Comparison of ENCODE assay signal across 24 mouse cellular contexts in genomic region chr17:36930233-36930632, GRCm38 (mm10). TPM values are rescaled to one million over a fixed set of nuclear protein-coding genes. Genes with fewer than 3 reads are reported as not detected.
DNase-seq lines count a peak whose midpoint lies in the region; ATAC-seq and TF ChIP-seq lines count a peak whose summit lies in the region.
"Had no signal": no experiment of that assay in that cellular context is flagged by ENCODE, and none has a peak within 500 bp of the region (broad histone marks: within the 10 kb centered on the region; RNA-seq: fewer than 3 reads in every experiment).

No protein-coding gene starts in this region.

- H3K9ac ChIP-seq in heart, adult 2 months (ENCODE audit: low read depth, low read length): no peak overlapping the region
- no peak overlapping the region for H3K9ac ChIP-seq in kidney, postnatal 0 days (ENCODE audit: low read depth, low read length)
- no peak overlapping the region for H3K9ac ChIP-seq in kidney, embryonic 15.5 days
- H3K9ac ChIP-seq: neural tube, embryonic 12.5 days had no signal

- no peak overlapping the region for H3ac ChIP-seq in myocyte (ENCODE audit: control insufficient read depth, insufficient read length)

- H3K36me3 ChIP-seq in heart, adult 2 months (ENCODE audit: control insufficient read depth, insufficient read depth, low read length): no peaks in the 10 kb centered on the region; the same call in 1 of the 2 replicates
- no peaks in the 10 kb centered on the region for H3K36me3 ChIP-seq in heart, embryonic 10.5 days
- no peaks in the 10 kb centered on the region for H3K36me3 ChIP-seq in kidney, postnatal 0 days (ENCODE audit: insufficient read depth, low read length)
- H3K36me3 ChIP-seq in kidney, embryonic 15.5 days: no peaks in the 10 kb centered on the region
- no peaks in the 10 kb centered on the region for H3K36me3 ChIP-seq in myocyte (ENCODE audit: control insufficient read depth, insufficient read depth)
- H3K36me3 ChIP-seq: hindbrain, embryonic 10.5 days; neural tube, embryonic 12.5 days had no signal

- peaks cover 15% of the 10 kb centered on the region for H3K4me1 ChIP-seq in heart, adult 2 months (ENCODE audit: control insufficient read depth, insufficient read depth, low read length)
- H3K4me1 ChIP-seq in heart, embryonic 10.5 days: no peaks in the 10 kb centered on the region
- no peaks in the 10 kb centered on the region for H3K4me1 ChIP-seq in kidney, postnatal 0 days (replicated peaks; ENCODE audit: insufficient read depth, low read length)
- peaks cover 4% of the 10 kb centered on the region; the same call in 1 of the 2 replicates for H3K4me1 ChIP-seq in kidney, embryonic 15.5 days
- H3K4me1 ChIP-seq: neural tube, embryonic 12.5 days had no signal

- no peak for TF ChIP-seq CTCF in heart, adult 2 months (IDR thresholded peaks at IDR 0.05)
- TF ChIP-seq CTCF in kidney, postnatal 0 days (IDR thresholded peaks at IDR 0.05; ENCODE audit: low read depth): no peak

- ATAC-seq in kidney, postnatal 0 days (replicated peaks; ENCODE audit: low FRiP score, low read depth): no peak
- no peak for ATAC-seq in kidney, embryonic 15.5 days (replicated peaks; ENCODE audit: low FRiP score)
- ATAC-seq: forebrain, embryonic 16.5 days; hindbrain, postnatal 0 days; intestine, postnatal 0 days had no signal

- no peaks in the 10 kb centered on the region for H3K27me3 ChIP-seq in heart, adult 2 months (ENCODE audit: control insufficient read depth, insufficient read depth, low read length)
- H3K27me3 ChIP-seq in heart, embryonic 10.5 days (ENCODE audit: insufficient read depth, poor library complexity, severe bottlenecking): peaks cover 8% of the 10 kb centered on the region; the same call in 1 of the 2 replicates
- no peaks in the 10 kb centered on the region for H3K27me3 ChIP-seq in kidney, postnatal 0 days (ENCODE audit: insufficient read depth, low read length)
- H3K27me3 ChIP-seq in kidney, embryonic 15.5 days: no peaks in the 10 kb centered on the region
- H3K27me3 ChIP-seq in myocyte (ENCODE audit: control insufficient read depth, insufficient read depth, insufficient read length): no peaks in the 10 kb centered on the region
- H3K27me3 ChIP-seq: neural tube, embryonic 12.5 days had no signal

- H3K4me2 ChIP-seq in kidney, postnatal 0 days (ENCODE audit: low read length): no peak overlapping the region
- no peak overlapping the region for H3K4me2 ChIP-seq in kidney, embryonic 15.5 days
- no peak overlapping the region for H3K4me2 ChIP-seq in myocyte (ENCODE audit: low read depth)
- H3K4me2 ChIP-seq: neural tube, embryonic 12.5 days had no signal

- WGBS in heart, adult 2 months: 49% methylated on average over 6 of the region's 6 CpGs
- 68% methylated on average over 6 of the region's 6 CpGs for WGBS in heart, embryonic 10.5 days
- WGBS in kidney, postnatal 0 days: 28% methylated on average over 6 of the region's 6 CpGs
- 36% methylated on average over 6 of the region's 6 CpGs for WGBS in kidney, embryonic 15.5 days

- no peaks in the 10 kb centered on the region for H3K9me3 ChIP-seq in heart, embryonic 10.5 days
- H3K9me3 ChIP-seq in kidney, postnatal 0 days (replicated peaks; ENCODE audit: low read length): no peaks in the 10 kb centered on the region
- no peaks in the 10 kb centered on the region for H3K9me3 ChIP-seq in kidney, embryonic 15.5 days (replicated peaks)
- H3K9me3 ChIP-seq: hindbrain, embryonic 10.5 days; neural tube, embryonic 12.5 days had no signal

- 0 out of 2 replicates have a peak, but pooled peaks have one; percentile 38 for TF ChIP-seq EP300 in heart, adult 2 months (IDR thresholded peaks at IDR 0.05; ENCODE audit: insufficient read depth, low read depth, low read length)

- peak in 1 of 2 experiments; percentile 35 for DNase-seq in heart, adult 2 months
- DNase-seq in heart, embryonic 10.5 days (ENCODE audit: low spot score): no peak
- peak; percentile 47 for DNase-seq in kidney, postnatal 0 days (ENCODE audit: low spot score)
- peak; percentile 64 for DNase-seq in ZHBTc4 (ENCODE audit: low read depth, low spot score)
- DNase-seq in urinary bladder, adult 2 months (ENCODE audit: low spot score): no peak
- DNase-seq: adrenal gland, postnatal 36 days; cerebellum, adult 18-20 months; cerebellum, postnatal 25 days; embryo, embryonic 11 days; left cerebral cortex, postnatal 4 days; liver; thymus, postnatal 25 days had no signal

- H3K27ac ChIP-seq in heart, adult 2 months: peak overlapping the region; percentile 67
- H3K27ac ChIP-seq in heart, embryonic 10.5 days: no peak overlapping the region
- H3K27ac ChIP-seq in kidney, postnatal 0 days: no peak overlapping the region
- no peak overlapping the region for H3K27ac ChIP-seq in kidney, embryonic 15.5 days
- H3K27ac ChIP-seq: hindbrain, embryonic 10.5 days; hindbrain, postnatal 0 days; neural tube, embryonic 12.5 days had no signal

- H3K4me3 ChIP-seq in heart, adult 2 months: no peak overlapping the region
- no peak overlapping the region for H3K4me3 ChIP-seq in heart, embryonic 10.5 days
- no peak overlapping the region for H3K4me3 ChIP-seq in kidney, postnatal 0 days (replicated peaks; ENCODE audit: low read depth, low read length)
- H3K4me3 ChIP-seq in kidney, embryonic 15.5 days (replicated peaks): no peak overlapping the region
- peak overlapping the region; percentile 3 for H3K4me3 ChIP-seq in myocyte
- H3K4me3 ChIP-seq: hindbrain, embryonic 10.5 days; neural tube, embryonic 12.5 days had no signal

- intact Hi-C loops in heart, adult 2 months (cut with DNase I): no loop called here

- H3K79me2 ChIP-seq in heart, adult 2 months (replicated peaks; ENCODE audit: control insufficient read depth, insufficient read depth, low read length): no peaks in the 10 kb centered on the region
- no peaks in the 10 kb centered on the region for H3K79me2 ChIP-seq in myocyte (ENCODE audit: control insufficient read depth, insufficient read depth)

- no peak for TF ChIP-seq POLR2A in heart, adult 2 months (IDR thresholded peaks at IDR 0.05; ENCODE audit: insufficient read depth, low read depth, low read length)
- TF ChIP-seq POLR2A in myocyte (IDR thresholded peaks at IDR 0.05; ENCODE audit: insufficient read length, low read depth): no peak

TF ChIP-seq in myocyte, 11 proteins besides CTCF, POLR2A, EP300 and RAD21 (continues in another document):
- TF ChIP-seq MAX (IDR thresholded peaks at IDR 0.05; ENCODE audit: low read depth) (no peak), SRF (IDR thresholded peaks at IDR 0.05; ENCODE audit: control insufficient read depth, insufficient read length, low read depth) (no peak), POLR2AphosphoS2 (IDR thresholded peaks at IDR 0.05; ENCODE audit: insufficient read length, low read depth) (no peak), TCF12 (IDR thresholded peaks at IDR 0.05; ENCODE audit: insufficient read depth, poor library complexity, severe bottlenecking) (no peak), E2F4 (IDR thresholded peaks at IDR 0.05; ENCODE audit: insufficient read depth) (no peak), MYOG (IDR thresholded peaks at IDR 0.05; ENCODE audit: control insufficient read depth in 1 of 3, insufficient read depth in 1 of 3, insufficient read length in 2 of 3, low read depth in 2 of 3) (no peak), TCF3 (IDR thresholded peaks at IDR 0.05; ENCODE audit: insufficient read length, low read depth) (no peak)

RNA-seq across cellular contexts. Expression of gene Rnf39, which starts 12.5 kb away (rescaled TPM):
- total RNA-seq in heart, adult 2 months (2021): under 1 TPM; 0.77 to 0.81 TPM
- 0.64 and 1.00 TPM in 2 replicates for polyA plus RNA-seq in heart, adult 2 months (2012; rRNA removed)
- not detected in 2 replicates for polyA plus RNA-seq in heart, embryonic 10.5 days (2016; fragmentation: Nextera tagmentation; extraction: Ambion mirVana)
- 0.34 and 0.46 TPM in 2 replicates for polyA plus RNA-seq in kidney, postnatal 0 days (2015; fragmentation: Nextera tagmentation; extraction: Ambion mirVana)
- 0.13 and 0.53 TPM in 2 replicates for polyA plus RNA-seq in kidney, embryonic 15.5 days (2015; fragmentation: Nextera tagmentation; extraction: Ambion mirVana)
- polyA plus RNA-seq in myocyte (2012; fragmentation: generic; extraction: Trizol): 0.07 TPM
- polyA plus RNA-seq in urinary bladder, adult 2 months (2012; rRNA removed): 8.9 and 11.0 TPM in 2 replicates
- total RNA-seq: MEL had no signal

RNA-seq across cellular contexts. Expression of gene Ppp1r11, which starts 21.3 kb away (rescaled TPM):
- total RNA-seq in heart, adult 2 months (2021): 100 to 1,000 TPM in 1 of 2 experiments, 10 to 100 TPM in 1; 92.4 to 108 TPM
- 56.8 and 70.8 TPM in 2 replicates for polyA plus RNA-seq in heart, adult 2 months (2012; rRNA removed)
- 98.8 and 121 TPM in 2 replicates for polyA plus RNA-seq in heart, embryonic 10.5 days (2016; fragmentation: Nextera tagmentation; extraction: Ambion mirVana)
- 105 and 110 TPM in 2 replicates for polyA plus RNA-seq in kidney, postnatal 0 days (2015; fragmentation: Nextera tagmentation; extraction: Ambion mirVana)
- 115 and 127 TPM in 2 replicates for polyA plus RNA-seq in kidney, embryonic 15.5 days (2015; fragmentation: Nextera tagmentation; extraction: Ambion mirVana)
- 153 TPM for polyA plus RNA-seq in myocyte (2012; fragmentation: generic; extraction: Trizol)
- polyA plus RNA-seq in urinary bladder, adult 2 months (2012; rRNA removed): 114 and 122 TPM in 2 replicates

RNA-seq across cellular contexts. Expression of gene Znrd1, which starts 28.1 kb away (rescaled TPM):
- total RNA-seq in heart, adult 2 months (2021): 10 to 100 TPM; 25.9 to 29.0 TPM
- 19.8 and 26.2 TPM in 2 replicates for polyA plus RNA-seq in heart, adult 2 months (2012; rRNA removed)
- polyA plus RNA-seq in heart, embryonic 10.5 days (2016; fragmentation: Nextera tagmentation; extraction: Ambion mirVana): 45.2 and 55.4 TPM in 2 replicates
- 83.6 and 87.6 TPM in 2 replicates for polyA plus RNA-seq in kidney, postnatal 0 days (2015; fragmentation: Nextera tagmentation; extraction: Ambion mirVana)
- polyA plus RNA-seq in kidney, embryonic 15.5 days (2015; fragmentation: Nextera tagmentation; extraction: Ambion mirVana): 93.2 and 95.6 TPM in 2 replicates
- 58.6 TPM for polyA plus RNA-seq in myocyte (2012; fragmentation: generic; extraction: Trizol)
- polyA plus RNA-seq in urinary bladder, adult 2 months (2012; rRNA removed): 38.3 and 39.6 TPM in 2 replicates

RNA-seq across cellular contexts. Expression of gene Znrd1as, which starts 28.2 kb away (rescaled TPM):
- total RNA-seq in heart, adult 2 months (2021): 10 to 100 TPM; 14.1 to 18.2 TPM
- polyA plus RNA-seq in heart, adult 2 months (2012; rRNA removed): 4.0 and 8.8 TPM in 2 replicates
- polyA plus RNA-seq in heart, embryonic 10.5 days (2016; fragmentation: Nextera tagmentation; extraction: Ambion mirVana): 7.7 and 10.3 TPM in 2 replicates
- 6.0 and 7.2 TPM in 2 replicates for polyA plus RNA-seq in kidney, postnatal 0 days (2015; fragmentation: Nextera tagmentation; extraction: Ambion mirVana)
- 6.6 and 6.7 TPM in 2 replicates for polyA plus RNA-seq in kidney, embryonic 15.5 days (2015; fragmentation: Nextera tagmentation; extraction: Ambion mirVana)
- polyA plus RNA-seq in myocyte (2012; fragmentation: generic; extraction: Trizol): 6.1 TPM
- polyA plus RNA-seq in urinary bladder, adult 2 months (2012; rRNA removed): 15.9 and 17.0 TPM in 2 replicates

RNA-seq across cellular contexts. Expression of gene Trim31, which starts 32.3 kb away (rescaled TPM):
- not detected for total RNA-seq in heart, adult 2 months (2021)
- polyA plus RNA-seq in heart, adult 2 months (2012; rRNA removed): not detected in 2 replicates
- not detected in 2 replicates for polyA plus RNA-seq in heart, embryonic 10.5 days (2016; fragmentation: Nextera tagmentation; extraction: Ambion mirVana)
- not detected in 2 replicates for polyA plus RNA-seq in kidney, postnatal 0 days (2015; fragmentation: Nextera tagmentation; extraction: Ambion mirVana)
- 0.35 TPM in 1 of 2 replicates, not detected in the other for polyA plus RNA-seq in kidney, embryonic 15.5 days (2015; fragmentation: Nextera tagmentation; extraction: Ambion mirVana)
- not detected for polyA plus RNA-seq in myocyte (2012; fragmentation: generic; extraction: Trizol)
- polyA plus RNA-seq in urinary bladder, adult 2 months (2012; rRNA removed): not detected in 2 replicates
- total RNA-seq: adrenal gland, postnatal 36 days; gastrocnemius, adult 18-20 months; hindbrain, postnatal 0 days; layer of hippocampus, adult 8-10 months; left cerebral cortex, adult 18-20 months; left cerebral cortex, postnatal 4 days; MEL had no signal
- polyA plus RNA-seq: embryonic facial prominence, embryonic 14.5 days; forebrain, embryonic 16.5 days; hindbrain, embryonic 10.5 days; hindbrain, postnatal 0 days; neural tube, embryonic 12.5 days had no signal

Comparison
In these comparisons a context has a peak if more than half of its experiments do, and no peak if none do; other contexts are left out.
1. DNase-seq: peak in kidney, postnatal 0 days (single experiment) and ZHBTc4 (single experiment); none in heart, embryonic 10.5 days (single experiment) and urinary bladder, adult 2 months (single experiment).